Mouse (Mus musculus): Measurements from ENCODE around the gene Chic1. TPM values are rescaled to one million over a fixed set of nuclear protein-coding genes. Genes with fewer than 3 reads are reported as not detected.

The Chic1 gene
- total RNA-seq, 2 experiments from 2014 or later, result 16.3 to 21.4 TPM

DNA sequence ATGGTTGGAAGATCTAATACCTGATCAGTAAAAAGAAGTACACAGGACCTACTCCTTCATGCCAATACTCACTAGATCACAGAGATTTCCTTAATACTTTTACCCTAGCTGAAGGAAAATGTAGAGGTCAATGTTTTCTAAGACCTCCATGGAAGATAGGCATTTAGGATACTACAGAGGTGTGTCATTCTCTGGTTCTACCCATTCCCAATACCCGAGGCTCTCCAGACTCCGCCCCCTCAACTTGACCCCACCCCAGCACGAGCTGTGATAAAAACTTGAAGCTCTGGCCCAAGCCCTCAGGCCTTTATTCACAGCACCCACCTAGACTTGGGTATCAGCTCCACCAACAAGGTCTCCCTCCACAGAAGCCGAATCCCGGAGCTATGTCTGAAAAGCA, 57.9 kb downstream of the Chic1 start, which contains the start of gene Tsx:
TSS of gene Tsx (plus strand) at position 301 of the 400 bp plus-strand sequence.
- intact Hi-C loops (cut with DNase I), result no loop called here
- no peak for DNase-seq (ENCODE audit: low spot score in 2 of 2)

GRCm38 (mm10) chrX:103421710-103422109, 65.4 kb downstream of the Chic1 start, which contains the start of gene Gm26992:
Gm26992 (plus strand) TSS chrX:103422010.
- no peak for DNase-seq (ENCODE audit: low spot score in 2 of 2)
- intact Hi-C loops (cut with DNase I), result no loop called here

GRCm38 (mm10) chrX:103427677-103428076, 71.4 kb downstream of the Chic1 start:
- DNase-seq (ENCODE audit: low spot score in 2 of 2), result no peak
- intact Hi-C loops (cut with DNase I), result no loop called here

DNA sequence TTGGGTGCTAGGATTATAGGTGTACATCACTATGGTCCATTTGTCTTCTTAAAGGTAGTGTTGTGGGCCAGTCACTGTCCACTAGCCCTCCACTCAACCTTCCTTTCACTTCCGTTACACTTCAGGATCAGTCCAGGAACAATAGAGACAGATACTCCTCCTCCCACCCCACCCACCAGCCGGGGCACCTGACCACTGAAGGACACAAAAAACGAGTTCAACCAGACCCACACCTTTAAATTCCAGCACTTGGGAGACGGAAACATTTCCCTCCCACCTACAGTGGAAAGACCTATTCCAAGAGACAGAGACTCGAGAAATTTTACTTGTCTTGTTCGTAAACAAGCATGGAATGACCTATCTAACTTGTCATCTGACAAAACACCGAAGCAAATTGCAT, 76.0 kb downstream of the Chic1 start:
- intact Hi-C loops (cut with DNase I), result no loop called here
- DNase-seq (ENCODE audit: low spot score in 2 of 2), result no peak

GRCm38 (mm10) chrX:103438023-103438422, 81.7 kb downstream of the Chic1 start:
- intact Hi-C loops (cut with DNase I), result no loop called here
- no peak for DNase-seq (ENCODE audit: low spot score in 2 of 2)

DNA sequence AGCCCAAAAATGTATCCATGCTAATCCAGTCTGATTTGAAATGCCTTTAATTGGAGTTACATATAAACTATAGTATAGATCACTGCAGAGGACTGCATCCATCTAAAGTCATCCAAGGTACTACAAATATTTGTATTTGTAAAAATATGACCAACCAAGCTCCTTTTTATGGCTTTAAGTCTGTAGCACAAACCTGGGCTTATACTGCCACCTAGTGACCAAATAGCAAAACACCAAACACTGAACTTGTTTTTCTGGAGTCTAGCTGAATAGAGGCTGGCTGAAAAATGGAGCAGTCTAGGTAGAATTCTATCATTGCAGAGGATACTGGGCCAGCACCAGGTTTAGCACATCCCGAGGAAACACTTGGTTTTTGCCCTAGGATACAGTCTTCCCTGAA, 84.5 kb downstream of the Chic1 start:
- intact Hi-C loops (cut with DNase I), result loop anchor here (5.0 kb wide), 2 partner anchors 179 to 249 kb away; no protein-coding TSS in a partner anchor
- DNase-seq (ENCODE audit: low spot score in 2 of 2), result peak in 1 of 2 experiments; percentile 15

DNA sequence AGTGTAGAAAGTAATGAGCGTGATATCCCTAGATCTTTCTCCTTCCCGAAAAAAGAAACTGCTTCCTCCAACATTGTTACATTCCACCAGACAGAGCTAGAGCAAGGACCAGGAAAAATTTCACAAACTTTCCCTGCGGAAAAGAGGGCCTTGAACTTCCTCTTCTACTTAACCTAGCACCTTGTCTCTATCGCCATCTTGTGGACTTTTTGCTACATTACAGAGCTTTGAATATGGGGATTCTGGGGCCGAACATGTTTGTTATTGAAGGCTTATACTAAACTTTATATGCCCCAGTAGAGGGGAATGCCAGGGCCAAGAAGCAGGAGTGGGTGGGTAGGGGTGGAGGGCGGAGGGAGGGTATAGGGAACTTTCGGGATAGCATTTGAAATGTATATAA, 87.5 kb downstream of the Chic1 start:
- intact Hi-C loops (cut with DNase I), result loop anchor here (5.0 kb wide), 2 partner anchors 181 to 251 kb away; no protein-coding TSS in a partner anchor
- DNase-seq (ENCODE audit: low spot score in 2 of 2), result no peak

Other genes with a start within 250 kb of the Chic1 start
- gene Nap1l2, start 169.8 kb upstream of the Chic1 start, total RNA-seq (2021), result 10 to 100 TPM; 90.8 to 97.0 TPM
- gene Cdx4, start 35.1 kb upstream of the Chic1 start, total RNA-seq (2021), result not detected
- gene Tsx, start 58.0 kb downstream of the Chic1 start, total RNA-seq (2021), result under 1 TPM in 1 of 2 experiments, not detected in 1; 0.52 TPM
- under 1 TPM in 1 of 2 experiments, not detected in 1; 0.96 TPM for gene Gm26992, start 65.5 kb downstream of the Chic1 start, total RNA-seq (2021)

All from left cerebral cortex, postnatal 36 days (tissue).